Mouse (Mus musculus) kidney, embryonic 14.5 days (tissue): ENCODE results near the gene Fhdc1. TPM values are rescaled to one million over a fixed set of nuclear protein-coding genes. Genes with fewer than 3 reads are reported as not detected.

Experiments
- ATAC-seq: fragments of 200-750 bp; cut with Nextera tagmentation; 2 replicates; pipeline ENCODE4 v1.8.0; 2017; ENCODE audit warnings: moderate number of reproducible peaks, mild to moderate bottlenecking, moderate TSS enrichment, moderate library complexity; ENCODE audit not compliant: low FRiP score, low TSS enrichment
- H3K27ac ChIP-seq: fragments of 300-500 bp; sonication (generic); 2 replicates; pipeline ENCODE4 v1.5.1; 2014; ENCODE audit warnings: low read depth, mild to moderate bottlenecking, low read length, moderate library complexity, mixed read lengths
- H3K27me3 ChIP-seq: fragments of 300-500 bp; sonication (generic); 2 replicates; pipeline ENCODE4 v1.6.1; 2014; ENCODE audit warnings: mild to moderate bottlenecking, low read length; ENCODE audit not compliant: control insufficient read depth, insufficient read depth
- H3K36me3 ChIP-seq: fragments of 300-500 bp; sonication (generic); 2 replicates; pipeline ENCODE4 v1.6.1; 2014; ENCODE audit warnings: low read length, mixed read lengths; ENCODE audit not compliant: control insufficient read depth, insufficient read depth
- H3K4me1 ChIP-seq: fragments of 300-500 bp; sonication (generic); 2 replicates; pipeline ENCODE4 v1.6.1; 2014; ENCODE audit warnings: low read length, mixed read lengths; ENCODE audit not compliant: control insufficient read depth, insufficient read depth
- H3K4me2 ChIP-seq: fragments of 300-500 bp; sonication (generic); replicated peaks from 2 replicates; pipeline ENCODE4 v1.6.1; 2014; ENCODE audit warnings: low read depth, mild to moderate bottlenecking, low read length
- H3K4me3 ChIP-seq: fragments of 300-500 bp; sonication (generic); 2 replicates; pipeline ENCODE4 v1.5.1; 2014; ENCODE audit warnings: mild to moderate bottlenecking, low read length
- H3K9ac ChIP-seq: fragments of 300-500 bp; sonication (generic); 2 replicates; pipeline ENCODE4 v1.6.1; 2014; ENCODE audit warnings: low read depth, mild to moderate bottlenecking, low read length, moderate library complexity
- H3K9me3 ChIP-seq: fragments of 300-500 bp; sonication (generic); 2 replicates; pipeline ENCODE4 v1.6.1; 2016; ENCODE audit warnings: low read length; ENCODE audit not compliant: control insufficient read depth
- WGBS: fragments of 180-500 bp; shearing (Covaris S2); extraction: QIAGEN DNeasy Blood & Tissue Kit; methylation state at CpG from one replicate; pipeline ENCODE4 v1.1.7; 2014; 5-methylcytosine and 5-hydroxymethylcytosine counted together
- polyA plus RNA-seq: library from polyadenylated mRNA; unstranded; fragments of >200 nt; fragmentation: Nextera tagmentation; extraction: Ambion mirVana; gene quantifications from 2 replicates; pipeline ENCODE4 v1.2.1, GENCODE M21; 2014

Gene Fhdc1
- polyA plus RNA-seq, 1 experiment from 2014 or later, result 4.4 TPM

GRCm38 (mm10) chr3:84479293-84480005 is 780 bp downstream of the Fhdc1 start:
- peaks cover 21% of the 10 kb centered on the region for H3K27me3 ChIP-seq
- H3K9me3 ChIP-seq, result no peaks in the 10 kb centered on the region
- H3K9ac ChIP-seq, result peak overlapping the region; percentile 63; the same call in 1 of the 2 replicates
- H3K4me1 ChIP-seq, result peaks cover 17% of the 10 kb centered on the region
- H3K36me3 ChIP-seq, result no peaks in the 10 kb centered on the region
- no peak overlapping the region for H3K27ac ChIP-seq
- peak; percentile 58 for ATAC-seq
- H3K4me3 ChIP-seq, result peak overlapping the region; percentile 67
- WGBS, result under 1% methylated on average over 61 of the region's 61 CpGs
- peak overlapping the region; percentile 99 for H3K4me2 ChIP-seq

- no peak for ATAC-seq
- Histone ChIP-seq H3K4me1 (peaks cover 17% of the 10 kb centered on the region), H3K27me3 (peaks cover 21% of the 10 kb centered on the region), H3K4me3 (peak overlapping the region; percentile 67), H3K27ac (no peak overlapping the region), H3K36me3 (no peaks in the 10 kb centered on the region), H3K4me2 (peak overlapping the region; percentile 99), H3K9ac (peak overlapping the region; percentile 63; the same call in 1 of the 2 replicates), H3K9me3 (no peaks in the 10 kb centered on the region)
- WGBS, result 3% methylated on average over 12 of the region's 12 CpGs
Measured at GRCm38 (mm10) chr3:84478896-84479292, 1.3 kb downstream of the Fhdc1 start.

DNA sequence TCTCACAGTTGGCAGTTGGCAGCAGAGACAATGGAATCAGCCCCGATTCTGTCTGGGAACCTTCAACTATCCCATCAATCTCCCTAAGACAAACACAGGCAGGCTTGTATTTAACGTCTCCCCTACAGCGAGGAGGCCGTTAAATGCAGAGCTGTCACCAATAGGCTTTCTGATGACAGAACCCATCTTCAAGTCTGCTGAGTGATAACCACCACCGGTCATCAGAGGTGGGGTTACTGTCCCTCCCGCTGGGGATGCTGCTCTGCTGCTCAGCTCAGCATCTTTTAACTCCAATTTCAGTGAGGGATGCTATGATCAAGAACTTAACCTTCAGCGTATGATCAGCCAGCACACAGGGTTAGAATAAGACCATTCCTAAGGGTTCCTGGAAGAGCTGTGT is 2.0 kb downstream of the Fhdc1 start:
- no peak overlapping the region for H3K9ac ChIP-seq
- H3K27me3 ChIP-seq, result peaks cover 21% of the 10 kb centered on the region
- no peak overlapping the region; the same call in 1 of the 2 replicates for H3K4me2 ChIP-seq
- H3K4me1 ChIP-seq, result peaks cover 17% of the 10 kb centered on the region
- H3K9me3 ChIP-seq, result no peaks in the 10 kb centered on the region
- no peak overlapping the region for H3K27ac ChIP-seq
- WGBS, result 6% methylated on average over 7 of the region's 7 CpGs
- no peaks in the 10 kb centered on the region for H3K36me3 ChIP-seq
- peak overlapping the region; percentile 67; the same call in 1 of the 2 replicates for H3K4me3 ChIP-seq
- no peak for ATAC-seq

DNA sequence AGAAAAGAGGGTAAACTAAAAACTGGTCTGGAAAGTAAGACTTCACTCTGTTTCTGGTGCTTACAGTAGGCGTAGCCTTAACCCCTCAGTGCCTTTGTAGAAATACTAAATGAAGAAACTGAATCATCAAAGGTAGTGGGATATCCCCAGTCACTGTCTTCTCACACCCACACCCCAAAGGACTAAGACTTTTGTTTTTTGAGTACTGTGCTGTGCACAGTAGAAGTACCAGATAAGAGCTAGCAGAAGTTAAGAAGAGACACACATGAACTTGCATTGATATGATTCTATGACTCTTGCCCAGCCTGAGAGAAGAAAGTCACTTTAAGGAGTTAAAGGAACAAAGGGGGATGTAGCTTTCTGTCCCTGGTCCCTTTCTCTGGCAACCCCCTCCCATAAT is 2.7 kb downstream of the Fhdc1 start:
- no peak overlapping the region for H3K9ac ChIP-seq
- ATAC-seq, result no peak
- H3K27me3 ChIP-seq, result peaks cover 19% of the 10 kb centered on the region
- no peaks in the 10 kb centered on the region for H3K36me3 ChIP-seq
- H3K9me3 ChIP-seq, result no peaks in the 10 kb centered on the region
- H3K4me2 ChIP-seq, result no peak overlapping the region
- WGBS, result 85% methylated on average over 1 of the region's 1 CpGs
- no peak overlapping the region for H3K27ac ChIP-seq
- H3K4me1 ChIP-seq, result peaks cover 22% of the 10 kb centered on the region
- no peak overlapping the region for H3K4me3 ChIP-seq

GRCm38 (mm10) chr3:84474981-84475775 is 5.1 kb downstream of the Fhdc1 start:
- H3K4me3 ChIP-seq, result no peak overlapping the region
- peaks cover 22% of the 10 kb centered on the region for H3K4me1 ChIP-seq
- no peaks in the 10 kb centered on the region for H3K9me3 ChIP-seq
- peaks cover 14% of the 10 kb centered on the region for H3K27me3 ChIP-seq
- no peaks in the 10 kb centered on the region for H3K36me3 ChIP-seq
- H3K27ac ChIP-seq, result no peak overlapping the region
- no peak for ATAC-seq
- WGBS, result 90% methylated on average over 12 of the region's 12 CpGs
- no peak overlapping the region for H3K4me2 ChIP-seq
- H3K9ac ChIP-seq, result no peak overlapping the region

DNA sequence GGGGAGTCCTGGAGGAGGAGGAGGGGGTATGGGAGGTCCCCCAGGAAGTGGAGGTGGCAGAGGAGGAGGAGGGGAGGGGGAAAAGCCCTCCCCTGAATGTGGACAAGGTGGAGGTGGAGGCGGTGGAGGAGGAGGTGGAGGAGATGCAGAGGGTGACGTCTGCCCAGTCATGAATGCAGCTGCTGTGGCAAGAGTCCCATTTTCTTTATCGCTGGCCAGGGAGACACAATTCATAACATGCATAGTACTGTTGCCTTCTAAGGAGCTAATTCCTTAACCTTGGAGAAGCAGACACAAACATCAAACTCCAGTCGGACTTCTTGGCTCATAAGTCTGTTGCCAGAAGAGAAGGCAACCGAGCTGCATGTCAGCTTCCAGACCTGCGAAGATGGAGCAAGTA is 5.8 kb downstream of the Fhdc1 start:
- Histone ChIP-seq H3K27ac (no peak overlapping the region), H3K36me3 (no peaks in the 10 kb centered on the region), H3K9ac (no peak overlapping the region), H3K9me3 (no peaks in the 10 kb centered on the region), H3K4me2 (no peak overlapping the region), H3K4me3 (no peak overlapping the region), H3K27me3 (peaks cover 9% of the 10 kb centered on the region), H3K4me1 (peaks cover 15% of the 10 kb centered on the region)
- ATAC-seq, result no peak
- 77% methylated on average over 6 of the region's 6 CpGs for WGBS

DNA sequence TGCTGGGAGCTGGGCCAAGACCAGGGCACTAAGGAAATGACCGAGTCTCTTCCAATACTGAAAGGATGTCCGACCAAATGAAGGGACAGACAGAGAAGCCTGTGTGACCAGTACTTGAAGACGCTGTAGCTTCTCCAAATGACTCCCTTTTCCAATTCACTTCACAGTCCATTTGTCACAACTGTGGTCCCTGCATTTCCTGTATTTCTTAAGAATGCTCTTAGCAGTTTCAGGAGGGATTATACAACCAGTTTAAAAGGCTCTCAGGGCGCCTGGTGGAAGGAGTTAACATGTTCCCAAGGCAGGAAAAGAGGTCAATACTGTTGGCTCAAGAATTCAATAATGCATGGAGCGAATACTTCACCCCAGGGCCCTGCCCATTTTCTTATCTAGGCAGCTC is 7.3 kb downstream of the Fhdc1 start:
- H3K4me3 ChIP-seq, result no peak overlapping the region
- no peak overlapping the region for H3K27ac ChIP-seq
- no peaks in the 10 kb centered on the region; the same call in 1 of the 2 replicates for H3K27me3 ChIP-seq
- no peaks in the 10 kb centered on the region for H3K36me3 ChIP-seq
- H3K4me2 ChIP-seq, result no peak overlapping the region
- no peaks in the 10 kb centered on the region for H3K9me3 ChIP-seq
- 45% methylated on average over 5 of the region's 5 CpGs for WGBS
- H3K4me1 ChIP-seq, result peaks cover 7% of the 10 kb centered on the region
- ATAC-seq, result 0 out of 2 replicates have a peak, but pooled peaks have one; percentile 13
- no peak overlapping the region for H3K9ac ChIP-seq

GRCm38 (mm10) chr3:84472527-84472926 is 7.7 kb downstream of the Fhdc1 start:
- Histone ChIP-seq H3K27me3 (no peaks in the 10 kb centered on the region; the same call in 1 of the 2 replicates), H3K4me2 (no peak overlapping the region), H3K27ac (no peak overlapping the region), H3K9me3 (no peaks in the 10 kb centered on the region), H3K4me3 (no peak overlapping the region), H3K36me3 (no peaks in the 10 kb centered on the region), H3K4me1 (peaks cover 11% of the 10 kb centered on the region), H3K9ac (no peak overlapping the region)
- ATAC-seq, result 0 out of 2 replicates have a peak, but pooled peaks have one; percentile 17
- 48% methylated on average over 3 of the region's 3 CpGs for whole genome bisulfite sequencing

DNA sequence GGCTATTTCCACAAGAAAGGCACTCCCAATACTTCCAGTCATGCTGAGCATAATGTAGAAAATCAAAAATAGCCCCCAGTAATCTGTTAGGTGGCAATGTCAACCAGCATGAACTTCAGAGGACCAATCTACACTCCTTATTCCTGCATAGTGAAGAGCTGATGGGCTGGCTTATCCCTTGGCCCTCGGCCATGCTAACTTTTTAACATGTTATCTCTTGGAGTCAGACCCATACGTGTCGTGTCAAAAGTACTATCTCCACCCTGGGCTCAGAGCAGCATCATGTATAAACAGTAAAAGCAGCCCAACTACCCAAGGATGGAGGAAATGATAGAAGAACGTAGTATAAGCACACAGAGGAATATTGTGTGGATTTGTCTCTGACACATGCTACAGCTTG is 9.1 kb downstream of the Fhdc1 start:
- H3K9me3 ChIP-seq, result no peaks in the 10 kb centered on the region
- ATAC-seq, result no peak
- WGBS, result 82% methylated on average over 4 of the region's 4 CpGs
- no peak overlapping the region for H3K4me2 ChIP-seq
- H3K36me3 ChIP-seq, result no peaks in the 10 kb centered on the region
- no peak overlapping the region for H3K9ac ChIP-seq
- H3K27me3 ChIP-seq, result no peaks in the 10 kb centered on the region; the same call in 1 of the 2 replicates
- no peak overlapping the region for H3K4me3 ChIP-seq
- peaks cover 18% of the 10 kb centered on the region for H3K4me1 ChIP-seq
- H3K27ac ChIP-seq, result no peak overlapping the region
